Mouse (Mus musculus): ENCODE results near the gene Stum.

DNA sequence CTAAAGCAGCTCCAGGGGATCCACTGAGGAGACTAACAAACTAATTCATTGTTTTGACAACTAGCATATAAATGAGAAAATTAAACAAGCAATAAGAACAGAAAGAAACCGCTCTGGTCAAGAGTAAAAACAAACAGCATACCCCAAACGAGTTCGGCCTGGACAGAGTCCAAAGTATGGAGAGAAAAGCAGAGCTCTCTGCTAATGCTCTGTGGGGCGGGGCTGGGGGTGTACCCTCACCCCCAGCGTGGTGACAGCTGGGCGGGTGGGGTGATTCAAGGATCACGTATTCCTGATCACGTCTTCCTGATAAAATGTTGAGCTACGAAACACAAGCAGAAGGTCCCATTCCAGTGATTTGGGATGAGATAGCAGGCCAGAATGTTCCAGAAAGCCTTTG is 9.5 kb upstream of the Stum start:
- TF ChIP-seq GATA1 (IDR thresholded peaks at IDR 0.05; ENCODE audit: low read length) (no peak), TAL1 (IDR thresholded peaks at IDR 0.05; ENCODE audit: low read length) (no peak)
